44 mouse cellular contexts compared by ENCODE assay signal in genomic region chr3:138335566-138335965, GRCm38 (mm10). TPM values are rescaled to one million over a fixed set of nuclear protein-coding genes. Genes with fewer than 3 reads are reported as not detected.
"Had no signal": no experiment of that assay in that cellular context is flagged by ENCODE, and none has a peak within 500 bp of the region (broad histone marks: within the 10 kb centered on the region; RNA-seq: fewer than 3 reads in every experiment).

No protein-coding gene starts in this region.

- ATAC-seq: hindbrain, embryonic 16.5 days; hindbrain, postnatal 0 days; inflammation-experienced regulatory T-cells, adult 6 months; intestine, embryonic 15.5 days; intestine, embryonic 16.5 days; intestine, postnatal 0 days had no signal

- H3K27ac ChIP-seq: heart, embryonic 15.5 days; hindbrain, embryonic 10.5 days; hindbrain, embryonic 12.5 days; hindbrain, embryonic 13.5 days; hindbrain, embryonic 14.5 days; hindbrain, embryonic 15.5 days; hindbrain, postnatal 0 days; intestine, embryonic 15.5 days; kidney, embryonic 15.5 days; kidney, postnatal 0 days; layer of hippocampus, adult 2 months had no signal

- H3K36me3 ChIP-seq: heart, embryonic 12.5 days; heart, embryonic 15.5 days; hindbrain, embryonic 10.5 days; hindbrain, embryonic 12.5 days; hindbrain, embryonic 13.5 days; hindbrain, embryonic 15.5 days; intestine, embryonic 15.5 days; kidney, embryonic 15.5 days had no signal

- H3K9me3 ChIP-seq: heart, embryonic 12.5 days; heart, embryonic 15.5 days; hindbrain, embryonic 10.5 days; hindbrain, embryonic 12.5 days; hindbrain, embryonic 13.5 days; hindbrain, embryonic 15.5 days; intestine, embryonic 15.5 days; kidney, embryonic 15.5 days had no signal

- H3K4me2 ChIP-seq: heart, embryonic 11.5 days; heart, embryonic 12.5 days; heart, embryonic 15.5 days; hindbrain, embryonic 12.5 days; hindbrain, embryonic 13.5 days; hindbrain, embryonic 14.5 days; hindbrain, embryonic 15.5 days; intestine, embryonic 15.5 days; kidney, embryonic 15.5 days had no signal

- H3K9ac ChIP-seq: heart, embryonic 12.5 days; heart, embryonic 15.5 days; hindbrain, embryonic 12.5 days; hindbrain, embryonic 13.5 days; hindbrain, embryonic 14.5 days; hindbrain, embryonic 15.5 days; intestine, embryonic 15.5 days; kidney, embryonic 15.5 days had no signal

- H3K4me1 ChIP-seq: hindbrain, embryonic 10.5 days; hindbrain, embryonic 12.5 days; hindbrain, embryonic 13.5 days; hindbrain, embryonic 15.5 days; intestine, embryonic 15.5 days; kidney, embryonic 15.5 days had no signal

- DNase-seq: heart, postnatal 14 days; heart, postnatal 36 days; heart, postnatal 4 days; kidney, adult 11 months; kidney, adult 18-20 months; kidney, postnatal 25 days; kidney, postnatal 4 days; layer of hippocampus, adult 9-11 months; layer of hippocampus, postnatal 36 days had no signal

- H3K4me3 ChIP-seq: heart, embryonic 12.5 days; heart, embryonic 15.5 days; hindbrain, embryonic 10.5 days; hindbrain, embryonic 12.5 days; hindbrain, embryonic 13.5 days; hindbrain, embryonic 15.5 days; intestine, embryonic 15.5 days; kidney, embryonic 15.5 days; layer of hippocampus, adult 2 months had no signal

- H3K27me3 ChIP-seq: heart, embryonic 12.5 days; heart, embryonic 15.5 days; hindbrain, embryonic 12.5 days; hindbrain, embryonic 13.5 days; hindbrain, embryonic 15.5 days; intestine, embryonic 15.5 days; kidney, embryonic 15.5 days had no signal

RNA-seq across cellular contexts. Expression of gene Adh6b, which starts 6.0 kb away (rescaled TPM):
- total RNA-seq: hematopoietic stem cell, adult 5-6 weeks; layer of hippocampus, adult 2 months; layer of hippocampus, adult 8-10 months; layer of hippocampus, postnatal 14 days; layer of hippocampus, postnatal 25 days; layer of hippocampus, postnatal 36 days; left cerebral cortex, adult 18-20 months had no signal
- polyA plus RNA-seq: hindbrain, embryonic 15.5 days; hindbrain, embryonic 16.5 days; inflammation-experienced regulatory T-cells, adult 6 months; intestine, embryonic 14.5 days; intestine, postnatal 0 days; large intestine, adult 2 months had no signal

RNA-seq across cellular contexts. Expression of gene Adh6a, which starts 22.5 kb away (rescaled TPM):
- total RNA-seq: heart, adult 8-10 months; heart, postnatal 10 days; heart, postnatal 14 days; heart, postnatal 25 days; heart, postnatal 36 days; heart, postnatal 4 days; hematopoietic stem cell, adult 5-6 weeks; hindbrain, postnatal 0 days; layer of hippocampus, adult 18-20 months; layer of hippocampus, adult 2 months; layer of hippocampus, adult 8-10 months; layer of hippocampus, postnatal 10 days; layer of hippocampus, postnatal 14 days; layer of hippocampus, postnatal 25 days; layer of hippocampus, postnatal 36 days; left cerebral cortex, adult 18-20 months had no signal
- polyA plus RNA-seq: heart, embryonic 11.5 days; heart, embryonic 12.5 days; heart, embryonic 14.5 days; heart, embryonic 15.5 days; heart, embryonic 16.5 days; heart, postnatal 0 days; hindbrain, embryonic 10.5 days; hindbrain, embryonic 11.5 days; hindbrain, embryonic 12.5 days; hindbrain, embryonic 13.5 days; hindbrain, embryonic 14.5 days; hindbrain, embryonic 15.5 days; hindbrain, embryonic 16.5 days; hindbrain, postnatal 0 days; inflammation-experienced regulatory T-cells, adult 6 months; kidney, embryonic 14.5 days; kidney, embryonic 15.5 days; kidney, embryonic 16.5 days had no signal
